Mouse (Mus musculus) c-Kit-positive CD71-positive TER-119-positive erythroid progenitor cells, embryonic 14.5 days (primary cell): ENCODE results near the gene Elp6.

Source experiments
- DNase-seq: peaks from one replicate; pipeline ENCODE4 v3.0.0-alpha.2; 2013; ENCODE audit warnings: low spot score

The Elp6 gene

DNA sequence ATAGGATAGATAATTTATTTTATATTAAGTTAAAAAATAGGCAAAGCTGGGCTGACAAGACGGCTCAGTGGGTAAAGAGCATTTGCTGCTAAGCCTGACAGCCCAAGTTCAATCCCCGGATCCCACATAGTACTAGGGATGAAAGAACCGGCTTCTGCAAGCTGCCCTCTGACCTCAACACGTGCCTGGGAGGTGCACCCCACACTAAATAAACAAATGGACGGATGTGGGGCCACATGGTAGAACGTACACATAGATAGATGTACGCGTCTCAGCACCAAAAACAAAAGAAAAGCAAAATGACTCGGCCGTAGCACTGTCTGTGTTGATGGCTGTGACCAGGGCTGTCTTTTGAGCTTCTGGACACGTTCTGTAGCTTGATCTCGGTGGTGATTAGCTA, 56.3 kb downstream of the Elp6 start:
- no peak for DNase-seq

DNA sequence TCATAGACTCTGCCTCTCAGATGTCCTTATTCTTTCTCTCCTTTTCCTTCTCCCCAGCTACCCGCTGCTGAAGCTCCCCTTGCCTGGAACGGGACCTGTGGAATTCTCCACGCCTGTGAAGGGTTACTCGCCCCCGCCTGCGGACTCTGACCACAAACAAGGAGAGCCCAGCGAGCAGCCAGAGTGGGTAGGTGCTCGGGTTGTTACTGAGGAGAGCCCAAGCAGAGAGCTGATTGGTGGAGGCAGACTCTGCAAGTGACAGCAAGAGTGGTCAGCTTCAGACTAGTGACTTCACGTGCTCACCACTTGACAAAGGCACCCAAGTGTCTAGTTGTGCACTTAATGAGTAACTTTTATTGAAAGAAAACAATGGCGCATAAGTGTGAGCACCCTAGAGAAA, 57.4 kb downstream of the Elp6 start:
- no peak for DNase-seq

GRCm38 (mm10) chr9:110366746-110367145, 61.8 kb downstream of the Elp6 start:
- DNase-seq: no peak

DNA sequence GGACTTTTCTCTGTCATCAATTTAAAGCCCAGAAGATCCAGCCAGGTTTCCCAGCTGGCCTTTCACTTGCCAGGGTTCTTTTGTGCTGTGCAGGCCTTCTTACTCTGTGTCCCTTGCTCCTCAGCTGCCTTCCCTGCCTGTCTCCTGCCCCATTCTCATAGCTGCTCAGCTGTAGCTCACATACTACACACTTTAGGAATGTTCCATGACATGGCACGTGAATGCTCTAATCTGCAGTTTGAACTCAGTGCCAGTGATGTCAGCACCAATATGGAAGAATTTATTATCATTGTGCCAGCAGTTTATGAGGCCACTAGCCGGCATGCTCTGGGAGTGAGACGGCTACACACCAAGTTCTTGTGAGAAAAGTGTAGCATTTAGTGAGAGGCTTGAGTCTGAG, 64.9 kb downstream of the Elp6 start:
- DNase-seq: no peak
